Mouse (Mus musculus) ES-Bruce4 (cell line): Measurements from ENCODE around the gene Rpl7a.

ENCODE experiments used
- CTCF ChIP-seq: IDR thresholded peaks from one replicate; pipeline ENCODE4 v1.8.1; 2011; ENCODE audit warnings: low read depth, low read length
- EP300 ChIP-seq: IDR thresholded peaks from 2 replicates; pipeline ENCODE4 v1.6.1; 2011; ENCODE audit warnings: low read depth, low read length; ENCODE audit not compliant: insufficient read depth
- POLR2A ChIP-seq: IDR thresholded peaks from one replicate; pipeline ENCODE4 v1.8.1; 2011; ENCODE audit warnings: low read length; ENCODE audit not compliant: insufficient read depth

GRCm38 (mm10) chr2:26927745-26928476 is 17.3 kb downstream of the Rpl7a start:
- TF ChIP-seq EP300 (no peak), POLR2A (no peak), CTCF (no peak)
